Mouse (Mus musculus): ENCODE measurements at regions not wholly inside any gene's neighbourhood (a gene's known extent, or its start where the extent isn't known, plus 50 kb on each side); places are given as distances from the start of the nearest gene placed in this dataset.

DNA sequence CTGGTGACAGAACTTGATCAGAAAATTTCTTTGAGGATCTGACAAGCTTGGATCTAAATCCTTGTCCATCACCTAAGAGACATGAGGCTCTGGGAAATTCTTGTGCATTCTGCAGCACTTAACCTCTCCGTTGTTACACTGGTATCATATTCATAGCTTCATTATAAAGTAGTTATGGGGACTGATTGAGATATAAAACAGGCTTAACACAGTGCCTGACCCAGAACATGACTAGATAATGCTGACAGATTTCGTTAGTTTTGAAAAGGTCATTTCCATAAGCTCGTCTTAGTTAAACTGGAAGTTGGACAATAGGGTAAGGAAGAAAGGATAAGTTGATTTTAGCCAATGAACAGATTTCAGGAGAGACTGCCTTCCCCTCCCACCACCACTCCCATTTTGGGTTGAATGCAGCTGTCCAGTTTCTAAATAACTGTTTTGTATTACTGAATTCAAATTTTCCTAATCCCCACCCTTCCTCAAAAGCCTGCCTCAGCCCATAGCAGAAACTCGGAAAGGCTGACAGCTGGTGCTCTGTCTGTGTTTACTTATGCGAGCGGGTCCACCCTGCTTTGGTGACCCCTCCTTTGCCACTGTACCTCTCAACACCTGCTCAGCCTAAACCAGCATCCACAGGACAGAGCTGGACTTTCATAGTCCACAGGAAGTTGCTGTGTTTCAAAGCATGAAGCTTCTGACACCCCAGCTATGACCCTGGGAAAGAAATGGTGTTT, 340.8 kb downstream of the Pax1 start:
- no peak for DNase-seq (ENCODE audit: extremely low read depth, low read depth, low spot score)

DNA sequence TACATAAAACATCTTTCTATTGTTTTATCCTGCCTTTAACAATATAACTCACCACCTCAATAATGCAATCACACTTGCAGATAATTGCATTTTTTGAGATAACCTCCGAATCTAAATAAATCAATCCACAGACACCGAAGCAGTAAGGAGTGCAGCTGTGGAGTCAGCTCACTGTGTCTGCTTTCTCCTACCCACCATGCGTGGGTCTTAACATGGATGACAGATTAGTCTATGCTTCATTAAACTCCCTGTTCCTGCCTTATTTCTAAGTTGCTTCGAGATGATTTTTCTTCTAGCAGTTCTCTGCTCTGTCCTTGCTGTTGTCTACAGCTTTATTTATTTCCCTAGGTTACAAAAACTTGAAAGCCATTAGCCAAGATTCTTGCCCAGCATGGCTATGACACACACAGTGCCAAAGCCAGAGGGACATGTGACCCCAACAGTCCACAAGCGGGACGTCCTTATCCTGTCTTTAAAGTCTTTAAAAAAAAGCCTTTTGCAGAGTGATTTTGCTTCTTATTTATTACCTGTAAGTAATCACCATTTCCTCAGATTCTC, 337.9 kb downstream of the Pax1 start:
- WGBS = 74% methylated on average over 6 of the region's 6 CpGs

More for the DNA sequence above, 340.8 kb downstream of the Pax1 start:
- no peak overlapping the region for H3K9ac ChIP-seq (ENCODE audit: low read depth, low read length)
- H3K27ac ChIP-seq (replicated peaks; ENCODE audit: insufficient read depth, low read depth, low read length) = no peak overlapping the region
- H3K4me3 ChIP-seq (ENCODE audit: insufficient read depth, low read depth, low read length) = no peak overlapping the region
- H3K79me2 ChIP-seq (ENCODE audit: control insufficient read depth, insufficient read depth, low read length) = no peaks in the 10 kb centered on the region
- no peaks in the 10 kb centered on the region for H3K4me1 ChIP-seq (ENCODE audit: control insufficient read depth, insufficient read depth, low read length)
- H3K36me3 ChIP-seq (ENCODE audit: control insufficient read depth, insufficient read depth, low read length) = no peaks in the 10 kb centered on the region
- 44% methylated on average over 6 of the region's 6 CpGs for WGBS
- peaks cover 2% of the 10 kb centered on the region; the same call in 1 of the 2 replicates for H3K27me3 ChIP-seq (ENCODE audit: control insufficient read depth, insufficient read depth, low read length)
- no peak for TF ChIP-seq POLR2A (IDR thresholded peaks at IDR 0.05; ENCODE audit: extremely low read depth, insufficient read depth, low read length)
- TF ChIP-seq CTCF (IDR thresholded peaks at IDR 0.05; ENCODE audit: low read depth, low read length) = no peak

DNA sequence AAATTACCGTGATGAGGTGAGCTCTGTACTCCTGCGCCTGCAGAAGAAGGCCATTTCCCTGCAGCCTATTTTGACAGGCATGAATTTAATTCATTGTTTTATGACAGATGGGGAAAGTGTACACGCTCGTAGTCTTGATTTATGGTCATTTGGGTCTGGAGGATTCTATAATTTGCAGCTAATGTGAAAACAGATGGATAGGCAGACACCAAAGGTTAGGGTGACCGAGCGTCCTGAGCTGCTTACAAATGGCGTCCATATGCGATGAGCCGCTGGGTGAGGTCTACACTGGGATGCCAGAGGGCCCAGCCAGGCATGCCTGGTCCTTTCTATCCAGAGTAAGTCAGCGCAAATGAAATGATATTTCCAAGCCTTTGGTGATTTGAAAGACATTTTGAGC, 330.2 kb downstream of the Pax1 start:
- DNase-seq (ENCODE audit: extremely low read depth, low read depth, low spot score) = no peak
- no peaks in the 10 kb centered on the region for H3K4me1 ChIP-seq (ENCODE audit: control insufficient read depth, insufficient read depth, low read length)
- 89% methylated on average over 10 of the region's 10 CpGs for WGBS
- H3K27me3 ChIP-seq (ENCODE audit: control insufficient read depth, insufficient read depth, low read length) = no peaks in the 10 kb centered on the region
- H3K79me2 ChIP-seq (ENCODE audit: control insufficient read depth, insufficient read depth, low read length) = no peaks in the 10 kb centered on the region
- H3K9ac ChIP-seq (ENCODE audit: low read depth, low read length) = no peak overlapping the region
- TF ChIP-seq POLR2A (IDR thresholded peaks at IDR 0.05; ENCODE audit: extremely low read depth, insufficient read depth, low read length) = no peak
- TF ChIP-seq CTCF (IDR thresholded peaks at IDR 0.05; ENCODE audit: low read depth, low read length) = no peak
- H3K27ac ChIP-seq (replicated peaks; ENCODE audit: insufficient read depth, low read depth, low read length) = no peak overlapping the region
- H3K36me3 ChIP-seq (ENCODE audit: control insufficient read depth, insufficient read depth, low read length) = no peaks in the 10 kb centered on the region
- H3K4me3 ChIP-seq (ENCODE audit: insufficient read depth, low read depth, low read length) = no peak overlapping the region

More for the DNA sequence above, 337.9 kb downstream of the Pax1 start:
- H3K9ac ChIP-seq (ENCODE audit: low read depth, low read length) = no peak overlapping the region
- no peaks in the 10 kb centered on the region for H3K79me2 ChIP-seq (ENCODE audit: control insufficient read depth, insufficient read depth, low read length)
- no peak overlapping the region for H3K27ac ChIP-seq (replicated peaks; ENCODE audit: insufficient read depth, low read depth, low read length)
- no peak for DNase-seq (ENCODE audit: extremely low read depth, low read depth, low spot score)
- no peaks in the 10 kb centered on the region for H3K27me3 ChIP-seq (ENCODE audit: control insufficient read depth, insufficient read depth, low read length)
- H3K36me3 ChIP-seq (ENCODE audit: control insufficient read depth, insufficient read depth, low read length) = no peaks in the 10 kb centered on the region
- TF ChIP-seq POLR2A (IDR thresholded peaks at IDR 0.05; ENCODE audit: extremely low read depth, insufficient read depth, low read length) (no peak), CTCF (IDR thresholded peaks at IDR 0.05; ENCODE audit: low read depth, low read length) (no peak)
- H3K4me3 ChIP-seq (ENCODE audit: insufficient read depth, low read depth, low read length) = no peak overlapping the region
- H3K4me1 ChIP-seq (ENCODE audit: control insufficient read depth, insufficient read depth, low read length) = no peaks in the 10 kb centered on the region

DNA sequence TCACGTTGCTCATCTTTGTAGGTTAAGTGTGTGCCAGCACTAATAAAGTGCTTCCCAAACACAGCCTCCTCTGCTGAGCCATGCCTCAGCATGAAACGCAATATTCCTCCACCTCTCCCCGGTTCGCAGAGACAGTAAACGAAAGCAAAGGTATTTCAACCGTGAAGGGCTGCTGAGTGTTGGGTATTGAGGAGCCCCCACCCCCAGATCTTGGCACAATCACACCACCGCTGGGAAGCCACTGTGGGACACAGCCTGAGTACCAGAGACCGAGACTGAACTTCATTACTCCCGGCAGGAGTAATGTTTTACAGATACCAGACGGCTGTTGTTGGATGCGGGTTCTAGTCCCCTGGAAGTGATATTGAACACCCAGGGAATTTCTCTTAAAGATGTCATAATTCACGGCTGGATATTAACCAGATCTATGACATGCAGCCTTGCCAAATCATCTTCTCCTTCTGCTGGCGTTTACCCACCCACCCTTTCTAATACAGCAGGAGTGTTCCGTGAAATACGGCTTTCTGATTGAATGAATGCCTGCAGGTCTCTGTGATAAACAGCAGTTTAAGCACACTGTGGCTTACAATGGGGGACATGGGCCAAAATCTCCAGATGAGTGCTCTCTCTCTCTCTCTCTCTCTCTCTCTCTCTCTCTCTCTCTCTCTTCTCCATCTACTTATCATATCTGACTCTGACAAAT, 328.9 kb downstream of the Pax1 start:
- Histone ChIP-seq H3K4me1 (ENCODE audit: control insufficient read depth, insufficient read depth, low read length) (no peaks in the 10 kb centered on the region), H3K9ac (ENCODE audit: low read depth, low read length) (no peak overlapping the region), H3K4me3 (ENCODE audit: insufficient read depth, low read depth, low read length) (no peak overlapping the region), H3K27ac (replicated peaks; ENCODE audit: insufficient read depth, low read depth, low read length) (no peak overlapping the region), H3K79me2 (ENCODE audit: control insufficient read depth, insufficient read depth, low read length) (no peaks in the 10 kb centered on the region), H3K36me3 (ENCODE audit: control insufficient read depth, insufficient read depth, low read length) (no peaks in the 10 kb centered on the region), H3K27me3 (ENCODE audit: control insufficient read depth, insufficient read depth, low read length) (no peaks in the 10 kb centered on the region; the same call in 1 of the 2 replicates)
- 72% methylated on average over 15 of the region's 15 CpGs for WGBS
- no peak for DNase-seq (ENCODE audit: extremely low read depth, low read depth, low spot score)
- no peak for TF ChIP-seq CTCF (IDR thresholded peaks at IDR 0.05; ENCODE audit: low read depth, low read length)
- no peak for TF ChIP-seq POLR2A (IDR thresholded peaks at IDR 0.05; ENCODE audit: extremely low read depth, insufficient read depth, low read length)

DNA sequence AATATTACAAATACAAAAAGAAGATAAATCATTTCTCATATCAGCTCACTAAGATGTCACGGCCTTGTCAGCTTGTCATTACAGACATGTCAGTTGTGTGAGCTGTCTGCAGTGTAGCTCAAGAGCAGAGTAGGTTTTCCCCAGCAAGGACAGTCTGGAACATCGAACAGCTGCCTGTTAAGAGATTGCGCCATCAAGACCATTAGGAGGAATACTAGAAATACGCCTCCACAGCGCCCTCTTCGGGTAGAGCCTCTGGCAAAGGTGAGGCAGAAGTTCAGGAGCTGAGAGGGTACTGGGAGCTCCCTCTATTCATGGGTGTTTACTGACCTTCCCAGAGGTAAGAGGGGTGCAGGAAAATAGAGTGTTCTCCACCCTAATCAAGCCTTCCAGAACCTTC, 327.0 kb downstream of the Pax1 start:
- peak; percentile 62 for DNase-seq (ENCODE audit: extremely low read depth, low read depth, low spot score)
- Histone ChIP-seq H3K79me2 (ENCODE audit: control insufficient read depth, insufficient read depth, low read length) (no peaks in the 10 kb centered on the region), H3K4me3 (ENCODE audit: insufficient read depth, low read depth, low read length) (no peak overlapping the region), H3K27me3 (ENCODE audit: control insufficient read depth, insufficient read depth, low read length) (no peaks in the 10 kb centered on the region; the same call in 1 of the 2 replicates), H3K36me3 (ENCODE audit: control insufficient read depth, insufficient read depth, low read length) (no peaks in the 10 kb centered on the region), H3K27ac (replicated peaks; ENCODE audit: insufficient read depth, low read depth, low read length) (no peak overlapping the region), H3K4me1 (ENCODE audit: control insufficient read depth, insufficient read depth, low read length) (no peaks in the 10 kb centered on the region), H3K9ac (ENCODE audit: low read depth, low read length) (no peak overlapping the region)
- WGBS = 15% methylated on average over 6 of the region's 6 CpGs
- TF ChIP-seq CTCF (IDR thresholded peaks at IDR 0.05; ENCODE audit: low read depth, low read length) = peak; percentile 68
- TF ChIP-seq POLR2A (IDR thresholded peaks at IDR 0.05; ENCODE audit: extremely low read depth, insufficient read depth, low read length) = no peak

Data from liver, adult 2 months (tissue).